Mouse (Mus musculus): ENCODE results near the gene Atad3a. TPM values are rescaled to one million over a fixed set of nuclear protein-coding genes. Genes with fewer than 3 reads are reported as not detected.

Gene Atad3a
- polyA plus RNA-seq, 1 experiment from 2014 or later: 82.6 TPM

- H3K9me3 ChIP-seq (ENCODE audit: control insufficient read depth, low read length): no peaks in the 10 kb centered on the region
- H3K27me3 ChIP-seq (ENCODE audit: control insufficient read depth, insufficient read depth, low read length): no peaks in the 10 kb centered on the region
- no peak overlapping the region for H3K27ac ChIP-seq (ENCODE audit: low read depth, low read length)
- no peak overlapping the region for H3K4me3 ChIP-seq (ENCODE audit: low read depth, low read length)
- no peak overlapping the region for H3K9ac ChIP-seq (replicated peaks; ENCODE audit: low read depth, low read length)
- H3K36me3 ChIP-seq (ENCODE audit: control insufficient read depth, insufficient read depth, low read length): 0 out of 2 replicates have a peak, but pooled peaks cover 3% of the 10 kb centered on the region
- ATAC-seq (ENCODE audit: low read depth): no peak
- 88% methylated on average over 2 of the region's 2 CpGs for WGBS
- H3K4me2 ChIP-seq (ENCODE audit: low read depth, low read length): no peak overlapping the region
- H3K4me1 ChIP-seq (ENCODE audit: control insufficient read depth, insufficient read depth, low read length): peaks cover 11% of the 10 kb centered on the region
Measured at GRCm38 (mm10) chr4:155708582-155708981, 52.3 kb downstream of the Atad3a start.

- WGBS: 0% methylated on average over 19 of the region's 19 CpGs
- peak overlapping the region; percentile 93 for H3K4me2 ChIP-seq (ENCODE audit: low read depth, low read length)
- H3K4me3 ChIP-seq (ENCODE audit: low read depth, low read length): peak overlapping the region; percentile 89
- H3K27me3 ChIP-seq (ENCODE audit: control insufficient read depth, insufficient read depth, low read length): no peaks in the 10 kb centered on the region
- no peaks in the 10 kb centered on the region for H3K9me3 ChIP-seq (ENCODE audit: control insufficient read depth, low read length)
- ATAC-seq (ENCODE audit: low read depth): no peak
- peak overlapping the region; percentile 79 for H3K9ac ChIP-seq (replicated peaks; ENCODE audit: low read depth, low read length)
- H3K4me1 ChIP-seq (ENCODE audit: control insufficient read depth, insufficient read depth, low read length): peaks cover 11% of the 10 kb centered on the region
- peak overlapping the region; percentile 90 for H3K27ac ChIP-seq (ENCODE audit: low read depth, low read length)
- H3K36me3 ChIP-seq (ENCODE audit: control insufficient read depth, insufficient read depth, low read length): 0 out of 2 replicates have a peak, but pooled peaks cover 1% of the 10 kb centered on the region
Measured at GRCm38 (mm10) chr4:155705592-155705929, 55.3 kb downstream of the Atad3a start.

- ATAC-seq (ENCODE audit: low read depth): peak; percentile 96
Measured at GRCm38 (mm10) chr4:155704721-155705591, 55.9 kb downstream of the Atad3a start, which contains the start of gene Ssu72. Gene Ssu72, plus strand, starts transcription at chr4:155704800.

GRCm38 (mm10) chr4:155703425-155703929 is 57.4 kb downstream of the Atad3a start:
- no peak overlapping the region for H3K9ac ChIP-seq (replicated peaks; ENCODE audit: low read depth, low read length)
- H3K4me3 ChIP-seq (ENCODE audit: low read depth, low read length): no peak overlapping the region
- 99% methylated on average over 4 of the region's 4 CpGs for WGBS
- H3K27me3 ChIP-seq (ENCODE audit: control insufficient read depth, insufficient read depth, low read length): no peaks in the 10 kb centered on the region
- no peak for ATAC-seq (ENCODE audit: low read depth)
- H3K4me2 ChIP-seq (ENCODE audit: low read depth, low read length): no peak overlapping the region
- no peaks in the 10 kb centered on the region for H3K36me3 ChIP-seq (ENCODE audit: control insufficient read depth, insufficient read depth, low read length)
- no peak overlapping the region for H3K27ac ChIP-seq (ENCODE audit: low read depth, low read length)
- peaks cover 11% of the 10 kb centered on the region for H3K4me1 ChIP-seq (ENCODE audit: control insufficient read depth, insufficient read depth, low read length)
- H3K9me3 ChIP-seq (ENCODE audit: control insufficient read depth, low read length): no peaks in the 10 kb centered on the region

More at GRCm38 (mm10) chr4:155704721-155705591, 55.9 kb downstream of the Atad3a start, which contains the start of gene Ssu72:
- peak within 1 kb of the TSS; percentile 90 for H3K27ac ChIP-seq (ENCODE audit: low read depth, low read length)
- H3K4me2 ChIP-seq (ENCODE audit: low read depth, low read length): peak within 1 kb of the TSS; percentile 93
- H3K9me3 ChIP-seq (ENCODE audit: control insufficient read depth, low read length): no peaks in the 10 kb centered on the region
- no peaks in the 10 kb centered on the region for H3K27me3 ChIP-seq (ENCODE audit: control insufficient read depth, insufficient read depth, low read length)
- WGBS: under 1% methylated on average over 83 of the region's 83 CpGs
- H3K36me3 ChIP-seq (ENCODE audit: control insufficient read depth, insufficient read depth, low read length): no peaks in the 10 kb centered on the region
- H3K9ac ChIP-seq (replicated peaks; ENCODE audit: low read depth, low read length): peak within 1 kb of the TSS; percentile 79
- peaks cover 11% of the 10 kb centered on the region for H3K4me1 ChIP-seq (ENCODE audit: control insufficient read depth, insufficient read depth, low read length)
- H3K4me3 ChIP-seq (ENCODE audit: low read depth, low read length): peak within 1 kb of the TSS; percentile 89

GRCm38 (mm10) chr4:155700425-155700824 is 60.5 kb downstream of the Atad3a start:
- Histone ChIP-seq H3K4me1 (ENCODE audit: control insufficient read depth, insufficient read depth, low read length) (peaks cover 15% of the 10 kb centered on the region), H3K4me3 (ENCODE audit: low read depth, low read length) (no peak overlapping the region), H3K4me2 (ENCODE audit: low read depth, low read length) (no peak overlapping the region), H3K36me3 (ENCODE audit: control insufficient read depth, insufficient read depth, low read length) (no peaks in the 10 kb centered on the region), H3K9ac (replicated peaks; ENCODE audit: low read depth, low read length) (no peak overlapping the region), H3K27me3 (ENCODE audit: control insufficient read depth, insufficient read depth, low read length) (no peaks in the 10 kb centered on the region), H3K27ac (ENCODE audit: low read depth, low read length) (no peak overlapping the region), H3K9me3 (ENCODE audit: control insufficient read depth, low read length) (no peaks in the 10 kb centered on the region)
- no peak for ATAC-seq (ENCODE audit: low read depth)

GRCm38 (mm10) chr4:155696261-155697255 is 64.3 kb downstream of the Atad3a start:
- H3K4me2 ChIP-seq (ENCODE audit: low read depth, low read length): peak overlapping the region; percentile 67
- H3K4me3 ChIP-seq (ENCODE audit: low read depth, low read length): peak overlapping the region; percentile 61
- H3K27me3 ChIP-seq (ENCODE audit: control insufficient read depth, insufficient read depth, low read length): no peaks in the 10 kb centered on the region
- H3K36me3 ChIP-seq (ENCODE audit: control insufficient read depth, insufficient read depth, low read length): no peaks in the 10 kb centered on the region
- no peak for ATAC-seq (ENCODE audit: low read depth)
- H3K27ac ChIP-seq (ENCODE audit: low read depth, low read length): no peak overlapping the region
- H3K9ac ChIP-seq (replicated peaks; ENCODE audit: low read depth, low read length): 0 out of 2 replicates have a peak overlapping the region, but pooled peaks have one; percentile 16
- no peaks in the 10 kb centered on the region for H3K9me3 ChIP-seq (ENCODE audit: control insufficient read depth, low read length)
- H3K4me1 ChIP-seq (ENCODE audit: control insufficient read depth, insufficient read depth, low read length): peaks cover 14% of the 10 kb centered on the region
- 74% methylated on average over 16 of the region's 16 CpGs for WGBS

- no peak overlapping the region for H3K27ac ChIP-seq (ENCODE audit: low read depth, low read length)
Measured at GRCm38 (mm10) chr4:155695531-155696062, 65.3 kb downstream of the Atad3a start.

GRCm38 (mm10) chr4:155694482-155695401 is 66.2 kb downstream of the Atad3a start:
- H3K36me3 ChIP-seq (ENCODE audit: control insufficient read depth, insufficient read depth, low read length): no peaks in the 10 kb centered on the region
- no peaks in the 10 kb centered on the region for H3K9me3 ChIP-seq (ENCODE audit: control insufficient read depth, low read length)
- peak overlapping the region; percentile 92 for H3K27ac ChIP-seq (ENCODE audit: low read depth, low read length)
- peak overlapping the region; percentile 88 for H3K9ac ChIP-seq (replicated peaks; ENCODE audit: low read depth, low read length)
- ATAC-seq (ENCODE audit: low read depth): peak; percentile 89
- H3K4me2 ChIP-seq (ENCODE audit: low read depth, low read length): peak overlapping the region; percentile 67
- peak overlapping the region; percentile 61 for H3K4me3 ChIP-seq (ENCODE audit: low read depth, low read length)
- under 1% methylated on average over 76 of the region's 92 CpGs for WGBS
- no peaks in the 10 kb centered on the region for H3K27me3 ChIP-seq (ENCODE audit: control insufficient read depth, insufficient read depth, low read length)
- peaks cover 14% of the 10 kb centered on the region for H3K4me1 ChIP-seq (ENCODE audit: control insufficient read depth, insufficient read depth, low read length)

More at GRCm38 (mm10) chr4:155695531-155696062, 65.3 kb downstream of the Atad3a start:
- H3K36me3 ChIP-seq (ENCODE audit: control insufficient read depth, insufficient read depth, low read length): no peaks in the 10 kb centered on the region
- WGBS: 83% methylated on average over 4 of the region's 4 CpGs
- ATAC-seq (ENCODE audit: low read depth): no peak
- peak overlapping the region; percentile 61 for H3K4me3 ChIP-seq (ENCODE audit: low read depth, low read length)
- peak overlapping the region; percentile 67 for H3K4me2 ChIP-seq (ENCODE audit: low read depth, low read length)
- H3K27me3 ChIP-seq (ENCODE audit: control insufficient read depth, insufficient read depth, low read length): no peaks in the 10 kb centered on the region
- H3K4me1 ChIP-seq (ENCODE audit: control insufficient read depth, insufficient read depth, low read length): peaks cover 14% of the 10 kb centered on the region
- no peaks in the 10 kb centered on the region for H3K9me3 ChIP-seq (ENCODE audit: control insufficient read depth, low read length)
- H3K9ac ChIP-seq (replicated peaks; ENCODE audit: low read depth, low read length): peak overlapping the region; percentile 88
